ENCODE assay signal across 18 mouse cellular contexts in genomic region chr19:55891692-55892183, GRCm38 (mm10).
A peak's percentile ranks its signal among the peaks of the same experiment; 100 is the strongest.
DNase-seq lines count a peak whose midpoint lies in the region; ATAC-seq and TF ChIP-seq lines count a peak whose summit lies in the region.
"Had no signal": no experiment of that assay in that cellular context is flagged by ENCODE, and none has a peak within 500 bp of the region (broad histone marks: within the 10 kb centered on the region; RNA-seq: fewer than 3 reads in every experiment).

No protein-coding gene starts in this region.

- no peak for TF ChIP-seq CTCF in brain, embryonic 14.5 days (IDR thresholded peaks at IDR 0.05; ENCODE audit: borderline replicate concordance, extremely low read depth, insufficient read depth, insufficient read length)

- TF ChIP-seq POLR2A in brain, embryonic 14.5 days (IDR thresholded peaks at IDR 0.05; ENCODE audit: borderline replicate concordance, extremely low read depth, insufficient read depth, insufficient read length, poor library complexity, severe bottlenecking): no peak

- H3K4me2 ChIP-seq in forebrain, embryonic 13.5 days: peak overlapping the region; percentile 4; the same call in 1 of the 2 replicates
- H3K4me2 ChIP-seq in forebrain, embryonic 15.5 days (replicated peaks): no peak overlapping the region
- H3K4me2 ChIP-seq in midbrain, embryonic 11.5 days: peak overlapping the region; percentile 17; the same call in 1 of the 2 replicates
- peak overlapping the region; percentile 37 for H3K4me2 ChIP-seq in midbrain, embryonic 15.5 days
- H3K4me2 ChIP-seq: heart, embryonic 13.5 days; hindbrain, embryonic 15.5 days had no signal

- H3K9me3 ChIP-seq in forebrain, embryonic 13.5 days (replicated peaks): no peaks in the 10 kb centered on the region
- H3K9me3 ChIP-seq in forebrain, embryonic 15.5 days: no peaks in the 10 kb centered on the region
- H3K9me3 ChIP-seq in midbrain, embryonic 11.5 days (ENCODE audit: control insufficient read depth, low read length): no peaks in the 10 kb centered on the region
- H3K9me3 ChIP-seq in midbrain, embryonic 15.5 days: no peaks in the 10 kb centered on the region
- H3K9me3 ChIP-seq: embryonic facial prominence, embryonic 10.5 days; heart, embryonic 13.5 days; hindbrain, embryonic 15.5 days had no signal

- WGBS in forebrain, embryonic 13.5 days: 30% methylated on average over 9 of the region's 9 CpGs
- 41% methylated on average over 9 of the region's 9 CpGs for whole genome bisulfite sequencing in forebrain, embryonic 15.5 days
- 50% methylated on average over 9 of the region's 9 CpGs for WGBS in midbrain, embryonic 11.5 days
- WGBS in midbrain, embryonic 15.5 days: 37% methylated on average over 9 of the region's 9 CpGs

- H3K4me1 ChIP-seq in forebrain, embryonic 13.5 days: peaks cover 56% of the 10 kb centered on the region
- peaks cover 27% of the 10 kb centered on the region for H3K4me1 ChIP-seq in forebrain, embryonic 15.5 days
- peaks cover 36% of the 10 kb centered on the region for H3K4me1 ChIP-seq in midbrain, embryonic 11.5 days (ENCODE audit: control insufficient read depth, insufficient read depth, low read length)
- peaks cover 21% of the 10 kb centered on the region for H3K4me1 ChIP-seq in midbrain, embryonic 15.5 days

- H3K27me3 ChIP-seq in forebrain, embryonic 13.5 days: peaks cover 54% of the 10 kb centered on the region
- peaks cover 30% of the 10 kb centered on the region for H3K27me3 ChIP-seq in forebrain, embryonic 15.5 days
- H3K27me3 ChIP-seq in midbrain, embryonic 11.5 days (ENCODE audit: control insufficient read depth, insufficient read depth, low read length): no peaks in the 10 kb centered on the region; the same call in none of the 2 replicates
- no peaks in the 10 kb centered on the region for H3K27me3 ChIP-seq in midbrain, embryonic 15.5 days (replicated peaks)
- H3K27me3 ChIP-seq: Patski had no signal

- H3K36me3 ChIP-seq in forebrain, embryonic 13.5 days (ENCODE audit: poor library complexity, severe bottlenecking): no peaks in the 10 kb centered on the region
- H3K36me3 ChIP-seq in forebrain, embryonic 15.5 days: no peaks in the 10 kb centered on the region
- H3K36me3 ChIP-seq in midbrain, embryonic 11.5 days (ENCODE audit: control insufficient read depth, insufficient read depth, low read length): no peaks in the 10 kb centered on the region
- H3K36me3 ChIP-seq in midbrain, embryonic 15.5 days (replicated peaks): no peaks in the 10 kb centered on the region
- H3K36me3 ChIP-seq: hindbrain, embryonic 15.5 days had no signal

- ATAC-seq in forebrain, embryonic 13.5 days: no peak
- ATAC-seq in forebrain, embryonic 15.5 days (replicated peaks): no peak
- ATAC-seq in midbrain, embryonic 11.5 days (ENCODE audit: low FRiP score): no peak
- ATAC-seq in midbrain, embryonic 15.5 days (replicated peaks): no peak; the same call in 1 of the 2 replicates
- ATAC-seq: activated CD4-positive, CD25-positive, alpha-beta regulatory T cell, adult 4 months; Patski had no signal

- DNase-seq in brain, embryonic 14.5 days (ENCODE audit: low read depth): peak; percentile 62
- peak; percentile 89 for DNase-seq in midbrain, embryonic 11.5 days (ENCODE audit: low spot score, missing footprints)
- no peak for DNase-seq in ovary, postnatal 14 days (ENCODE audit: low spot score)
- no peak for DNase-seq in testis, postnatal 10 days (ENCODE audit: low spot score)
- DNase-seq: adrenal gland, postnatal 14 days; cerebellum, adult 2 months; cerebellum, postnatal 10 days; gastrocnemius, postnatal 25 days; heart, adult 11 months; heart, postnatal 36 days had no signal

- no peak overlapping the region for H3K4me3 ChIP-seq in forebrain, embryonic 13.5 days
- H3K4me3 ChIP-seq in forebrain, embryonic 15.5 days: no peak overlapping the region
- H3K4me3 ChIP-seq in midbrain, embryonic 11.5 days (ENCODE audit: low read depth, low read length): no peak overlapping the region
- H3K4me3 ChIP-seq in midbrain, embryonic 15.5 days: no peak overlapping the region
- H3K4me3 ChIP-seq: embryonic facial prominence, embryonic 10.5 days; heart, embryonic 13.5 days; hindbrain, embryonic 15.5 days had no signal

- no peak overlapping the region for H3K9ac ChIP-seq in forebrain, embryonic 13.5 days
- no peak overlapping the region for H3K9ac ChIP-seq in forebrain, embryonic 15.5 days (replicated peaks)
- H3K9ac ChIP-seq in midbrain, embryonic 11.5 days (ENCODE audit: low read length): peak overlapping the region; percentile 10; the same call in 1 of the 2 replicates
- H3K9ac ChIP-seq in midbrain, embryonic 15.5 days: peak overlapping the region; percentile 40
- H3K9ac ChIP-seq: heart, embryonic 13.5 days; hindbrain, embryonic 15.5 days had no signal

- peak overlapping the region; percentile 38; the same call in 1 of the 2 replicates for H3K27ac ChIP-seq in forebrain, embryonic 13.5 days
- no peak overlapping the region for H3K27ac ChIP-seq in forebrain, embryonic 15.5 days (replicated peaks)
- H3K27ac ChIP-seq in midbrain, embryonic 11.5 days (ENCODE audit: low read depth, low read length): peak overlapping the region; percentile 32
- peak overlapping the region; percentile 86 for H3K27ac ChIP-seq in midbrain, embryonic 15.5 days
- H3K27ac ChIP-seq: embryonic facial prominence, embryonic 10.5 days; heart, embryonic 13.5 days; hindbrain, embryonic 15.5 days had no signal

Comparison
In these comparisons a context has a peak if more than half of its experiments do, and no peak if none do; other contexts are left out.
1. H3K9ac ChIP-seq: peak in midbrain, embryonic 11.5 days (single experiment) and midbrain, embryonic 15.5 days (single experiment); none in forebrain, embryonic 13.5 days (single experiment) and forebrain, embryonic 15.5 days (single experiment).
2. DNase-seq: peak in brain, embryonic 14.5 days (single experiment) and midbrain, embryonic 11.5 days (single experiment); none in ovary, postnatal 14 days (single experiment) and testis, postnatal 10 days (single experiment).